In the genomic region with DNA sequence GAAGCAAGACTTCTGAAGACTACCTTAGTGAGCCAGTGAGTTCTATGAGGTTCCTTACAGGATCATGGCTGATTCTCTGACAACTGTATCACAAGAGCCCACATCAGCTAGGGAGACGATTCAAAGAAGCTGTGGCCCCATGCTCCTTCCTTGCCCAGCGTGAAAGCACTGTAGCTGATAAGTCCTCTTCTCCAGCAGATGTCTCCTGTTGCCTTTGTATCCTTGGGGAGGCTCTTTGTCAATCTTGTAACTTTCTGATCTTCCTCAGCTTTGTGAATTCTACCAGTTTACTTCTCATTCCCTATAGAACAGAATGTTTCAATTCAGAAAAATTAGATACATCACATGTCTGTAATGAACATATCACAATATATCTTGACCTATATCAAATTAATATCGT, we compare ENCODE assay signal across 11 mouse cellular contexts.
"Had no signal": no experiment of that assay in that cellular context is flagged by ENCODE, and none has a peak within 500 bp of the region (broad histone marks: within the 10 kb centered on the region; RNA-seq: fewer than 3 reads in every experiment).

No protein-coding gene starts in this region.

- H3K36me3 ChIP-seq: limb, embryonic 12.5 days; midbrain, embryonic 15.5 days; neural tube, embryonic 12.5 days had no signal

- H3K9me3 ChIP-seq: midbrain, embryonic 15.5 days; neural tube, embryonic 12.5 days had no signal

- DNase-seq: kidney, adult 8-10 months; kidney, postnatal 10 days; kidney, postnatal 4 days; lung, adult 18-20 months; lung, postnatal 4 days; thymus, adult 18-20 months; thymus, postnatal 14 days had no signal

- H3K27me3 ChIP-seq: limb, embryonic 12.5 days; midbrain, embryonic 15.5 days; neural tube, embryonic 12.5 days had no signal

- H3K9ac ChIP-seq: limb, embryonic 12.5 days; liver, embryonic 14.5 days; midbrain, embryonic 15.5 days; neural tube, embryonic 12.5 days had no signal

- H3K27ac ChIP-seq: limb, embryonic 12.5 days; liver, embryonic 14.5 days; midbrain, embryonic 15.5 days; neural tube, embryonic 12.5 days had no signal

- H3K4me3 ChIP-seq: limb, embryonic 12.5 days; midbrain, embryonic 15.5 days; neural tube, embryonic 12.5 days had no signal
